Mouse (Mus musculus) heart, adult 8-10 months (tissue): Measurements from ENCODE around the gene Col15a1. TPM values are rescaled to one million over a fixed set of nuclear protein-coding genes. Genes with fewer than 3 reads are reported as not detected.
A peak's percentile ranks its signal among the peaks of the same experiment; 100 is the strongest.

Experiments used
- DNase-seq: peaks from one replicate; pipeline ENCODE4 v3.0.0; 2022; ENCODE audit warnings: low spot score
- total RNA-seq, 4 experiments: library from RNA; stranded (reverse); gene quantifications; 2 replicates each; pipeline ENCODE4 v1.2.4; 2022

Gene Col15a1
- total RNA-seq, 4 experiments from 2014 or later: 29.9 to 58.5 (median 52.4) TPM

DNA sequence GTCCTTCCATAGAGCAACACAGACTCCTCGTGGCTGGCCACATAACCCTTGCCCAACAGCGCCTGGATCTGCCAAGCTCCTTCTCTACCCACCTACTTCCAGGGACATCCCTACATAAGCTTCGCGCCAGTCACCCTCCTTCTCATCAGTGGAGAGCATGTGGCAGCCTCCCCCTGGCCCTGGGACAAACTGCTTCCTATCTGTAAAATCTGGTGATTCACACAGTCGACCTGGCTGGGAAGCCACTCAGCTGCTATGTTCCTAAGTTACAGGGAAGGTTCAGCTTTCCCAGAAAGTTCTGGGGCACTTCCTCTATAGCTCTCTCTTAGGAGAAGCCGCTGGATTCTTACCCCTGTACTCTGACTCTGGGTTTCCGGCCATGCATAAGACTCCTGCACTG lies 22.5 kb downstream of the Col15a1 start:
- no peak for DNase-seq

DNA sequence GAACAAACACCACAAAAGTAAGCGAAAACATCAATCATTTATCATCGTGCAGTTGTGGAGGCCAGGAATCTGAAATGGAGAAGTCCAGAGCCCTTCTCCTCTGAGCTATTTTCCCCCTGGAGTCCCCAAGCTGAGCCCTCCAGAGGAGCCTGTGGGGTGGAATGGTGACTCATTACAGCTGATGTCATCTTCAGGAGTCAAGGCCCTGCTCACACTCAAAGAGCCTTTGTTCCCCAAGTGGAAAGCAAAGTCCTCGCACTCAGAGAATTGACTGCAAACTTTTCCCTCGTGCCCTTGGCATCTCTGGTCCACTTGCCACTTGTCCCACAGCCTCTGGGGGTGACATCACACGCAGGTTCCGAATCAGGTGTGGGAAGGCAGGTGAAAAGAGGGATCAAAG lies 23.4 kb downstream of the Col15a1 start:
- no peak for DNase-seq

DNA sequence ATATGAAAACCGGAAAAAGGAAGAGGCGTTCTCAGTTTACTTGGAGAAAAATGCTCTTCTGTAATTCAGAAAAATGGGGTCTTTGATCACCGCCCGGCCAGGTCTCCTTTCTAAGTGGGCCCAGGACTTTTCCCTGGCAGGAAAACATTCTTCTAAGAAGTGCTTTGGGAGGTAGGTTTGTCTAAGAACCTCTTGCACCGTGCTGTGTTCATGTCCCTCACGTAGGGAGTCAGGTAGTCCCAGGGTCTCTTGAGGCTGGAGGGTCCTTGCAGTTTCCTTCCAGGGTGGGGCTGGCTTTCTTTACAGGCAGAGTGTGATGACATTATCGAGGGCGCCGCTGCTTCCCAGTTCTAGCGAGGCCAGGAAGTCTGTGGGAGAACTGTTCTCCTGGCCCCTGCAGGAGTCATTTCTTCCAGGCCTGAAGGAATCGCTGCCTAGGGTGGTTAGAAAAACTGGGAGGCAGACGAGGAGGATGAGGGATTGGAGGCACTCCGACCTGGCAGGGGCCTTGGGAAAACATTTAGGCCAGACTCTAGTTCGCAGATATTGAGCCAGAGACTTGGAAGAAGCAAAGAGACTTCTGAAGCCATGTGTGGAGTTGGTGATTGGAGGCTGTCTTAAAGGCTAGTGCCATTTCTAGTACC lies 25.4 kb downstream of the Col15a1 start:
- DNase-seq: peak; percentile 66

DNA sequence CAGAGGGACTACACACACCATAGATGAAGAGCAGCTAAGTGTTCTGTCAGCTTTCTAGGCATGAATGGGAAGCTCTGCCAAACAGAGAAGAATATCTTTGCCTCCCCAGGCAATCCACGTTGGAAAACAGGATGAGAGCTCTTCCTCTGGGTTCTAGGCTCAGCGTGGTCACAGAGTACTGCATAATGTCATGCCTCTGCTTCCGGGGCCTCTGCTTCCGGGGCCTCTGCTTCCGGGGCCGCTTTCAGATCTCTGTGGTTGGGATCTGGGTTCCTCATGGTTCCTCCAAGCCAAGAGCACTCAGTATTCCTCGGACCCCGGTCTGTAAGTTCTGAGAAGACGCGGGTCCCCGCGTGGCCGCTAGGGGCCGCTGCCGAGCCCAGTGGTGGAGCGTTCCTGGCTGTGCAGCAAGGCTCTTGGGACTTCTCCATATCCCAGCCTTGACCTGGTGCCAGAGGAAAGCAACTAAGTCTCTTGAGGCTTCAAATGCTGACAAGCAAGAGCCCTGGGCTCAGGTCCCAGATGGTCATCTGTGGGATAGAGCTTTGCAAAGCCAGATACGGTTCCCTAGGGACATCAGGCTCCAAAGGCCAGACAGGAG lies 26.8 kb downstream of the Col15a1 start:
- peak; percentile 90 for DNase-seq

DNA sequence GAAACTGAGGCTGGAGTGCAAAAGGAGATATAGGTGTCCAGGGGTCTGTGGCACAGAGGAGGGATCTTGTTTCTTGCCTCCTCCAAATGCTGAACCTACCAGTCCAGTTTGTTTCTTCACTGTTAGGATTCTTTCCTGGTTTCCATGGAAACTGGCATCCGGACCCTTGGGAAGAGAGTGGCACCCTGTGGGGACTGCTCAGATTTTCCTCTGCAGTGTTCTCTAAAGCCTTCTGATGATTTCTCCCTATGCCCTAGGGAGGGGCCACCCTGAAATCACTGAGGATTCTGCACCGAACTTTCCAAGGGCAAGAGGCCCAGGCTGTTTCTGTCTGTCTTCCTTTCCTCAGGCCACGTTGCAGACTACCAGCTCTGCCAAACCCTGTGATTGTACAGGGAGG lies 27.4 kb downstream of the Col15a1 start:
- no peak for DNase-seq

DNA sequence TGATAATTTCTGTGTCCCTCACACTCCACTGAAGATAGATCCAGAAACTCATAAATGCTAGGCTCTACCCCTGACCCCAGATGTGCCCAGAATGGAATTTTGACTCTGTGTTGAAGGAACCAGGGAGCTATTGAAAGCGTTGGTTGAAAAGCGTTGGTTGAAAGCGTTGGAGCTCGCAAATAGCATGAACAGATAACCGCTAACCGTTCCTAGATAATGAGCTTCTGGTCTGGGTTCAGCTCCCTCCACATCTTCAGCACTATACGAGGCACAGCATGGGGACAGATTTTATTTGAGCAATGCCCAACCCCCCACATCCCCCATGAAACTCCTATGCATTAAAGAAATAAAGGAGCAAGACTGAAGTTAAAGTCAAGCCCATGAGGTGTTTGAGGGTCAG lies 28.1 kb downstream of the Col15a1 start:
- no peak for DNase-seq

DNA sequence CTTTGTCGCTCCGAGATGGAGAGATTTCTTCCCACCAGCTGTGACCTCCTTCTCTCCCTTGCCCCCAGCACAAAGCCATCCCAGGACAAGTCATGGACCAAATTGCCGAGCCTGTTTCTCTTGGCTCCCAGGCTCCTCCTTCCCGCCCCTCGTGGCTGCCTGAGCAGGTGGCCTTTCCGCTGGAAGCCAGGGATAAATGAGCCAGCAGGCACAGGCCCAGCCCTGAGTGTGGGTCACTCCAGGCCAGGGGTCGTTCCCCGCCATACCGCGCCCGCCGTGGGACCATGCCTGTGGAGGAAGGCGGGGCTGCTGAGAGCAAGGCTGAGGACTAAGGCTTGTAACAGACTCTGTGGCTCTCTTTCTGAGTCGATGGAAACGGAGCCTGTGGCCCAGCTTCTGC lies 29.3 kb downstream of the Col15a1 start:
- DNase-seq: peak; percentile 78

DNA sequence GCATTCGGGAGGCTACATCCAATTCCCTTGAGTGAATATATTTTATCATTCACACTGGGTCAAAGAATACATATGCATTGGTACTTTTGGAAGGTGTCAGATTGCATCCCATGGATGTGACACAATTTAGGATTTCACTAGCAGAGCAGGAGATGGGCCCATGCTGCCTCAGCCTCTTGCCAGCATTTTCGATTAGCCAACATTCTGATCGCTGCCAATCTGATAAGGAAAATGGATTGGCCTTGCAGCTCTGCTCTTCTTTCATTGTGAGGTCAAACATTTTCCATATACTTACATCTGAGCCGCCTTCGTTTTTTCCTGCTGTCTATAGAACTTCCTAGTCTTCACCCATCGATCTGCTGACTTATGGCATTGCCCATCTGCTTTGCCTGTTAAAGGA lies 31.2 kb downstream of the Col15a1 start:
- DNase-seq: no peak

DNA sequence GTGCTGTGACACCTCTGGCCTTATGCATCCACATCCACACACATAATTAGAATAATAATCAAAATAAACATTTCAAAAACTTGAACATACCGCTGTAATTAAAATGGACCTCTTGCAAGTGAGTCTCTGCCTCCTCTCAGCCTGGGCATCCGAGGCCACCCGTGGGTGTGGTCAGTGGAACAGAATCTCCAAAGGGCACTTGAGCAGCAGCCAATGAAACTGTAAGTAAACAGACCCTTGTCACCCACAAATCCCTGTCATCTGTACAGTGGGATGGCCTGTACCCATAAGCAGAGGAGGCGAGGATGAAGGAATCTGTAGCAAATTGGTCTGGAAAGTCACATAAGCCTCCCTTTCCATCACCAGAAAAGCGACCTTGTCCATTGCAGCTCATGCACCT lies 32.9 kb downstream of the Col15a1 start:
- DNase-seq: no peak

DNA sequence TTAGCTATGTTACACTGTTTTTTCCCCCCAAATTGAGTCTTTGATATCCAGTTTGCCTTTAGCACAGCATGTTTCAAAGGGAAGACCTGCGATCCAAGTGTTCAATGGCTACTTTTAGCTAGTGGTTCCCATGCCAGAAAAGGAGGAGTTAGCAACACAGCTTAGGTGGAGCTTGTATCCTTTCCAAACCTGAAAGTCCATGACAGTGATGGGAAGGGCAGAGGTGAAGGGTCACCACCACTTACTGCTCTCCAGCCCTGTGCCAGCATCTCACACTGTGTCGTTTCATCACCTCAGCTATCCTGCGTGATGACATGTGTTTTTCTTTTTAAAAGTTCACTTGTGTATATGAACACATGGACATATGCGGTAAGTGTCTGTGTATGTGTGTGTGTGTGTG lies 34.2 kb downstream of the Col15a1 start:
- DNase-seq: no peak

DNA sequence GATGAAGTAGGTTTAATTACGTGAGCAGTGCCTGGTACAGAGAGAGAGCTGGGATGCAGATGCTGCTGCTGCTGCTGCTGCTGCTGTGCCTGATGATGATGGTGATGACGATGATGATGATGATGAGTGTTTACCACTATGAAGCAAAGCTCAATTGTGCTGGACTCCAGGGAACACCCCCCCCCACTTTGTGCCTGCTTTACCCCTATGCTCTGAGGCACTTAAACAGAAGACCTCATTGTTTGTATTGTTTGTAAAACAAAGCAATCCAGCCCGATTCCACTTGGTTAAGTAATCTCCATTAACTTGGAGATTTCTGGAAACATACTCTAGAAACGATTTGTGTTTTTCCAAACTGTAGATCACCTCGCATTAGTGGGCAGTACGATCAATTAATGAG lies 36.7 kb downstream of the Col15a1 start:
- no peak for DNase-seq

DNA sequence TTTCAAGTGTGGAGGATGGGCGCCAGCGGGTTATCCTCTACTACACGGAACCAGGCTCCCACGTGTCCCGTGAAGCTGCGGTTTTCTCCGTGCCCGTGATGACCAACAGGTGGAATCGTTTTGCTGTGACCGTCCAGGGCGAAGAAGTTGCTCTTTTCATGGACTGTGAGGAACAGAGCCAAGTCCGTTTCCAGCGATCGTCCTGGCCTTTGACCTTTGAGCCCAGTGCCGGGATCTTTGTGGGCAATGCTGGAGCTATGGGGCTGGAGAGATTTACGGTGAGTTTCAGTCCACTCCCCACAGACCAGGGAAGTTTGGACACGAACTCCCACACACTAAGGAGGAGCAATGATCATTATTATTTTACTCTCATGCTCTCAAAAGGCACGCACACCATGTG lies 37.7 kb downstream of the Col15a1 start:
- no peak for DNase-seq

DNA sequence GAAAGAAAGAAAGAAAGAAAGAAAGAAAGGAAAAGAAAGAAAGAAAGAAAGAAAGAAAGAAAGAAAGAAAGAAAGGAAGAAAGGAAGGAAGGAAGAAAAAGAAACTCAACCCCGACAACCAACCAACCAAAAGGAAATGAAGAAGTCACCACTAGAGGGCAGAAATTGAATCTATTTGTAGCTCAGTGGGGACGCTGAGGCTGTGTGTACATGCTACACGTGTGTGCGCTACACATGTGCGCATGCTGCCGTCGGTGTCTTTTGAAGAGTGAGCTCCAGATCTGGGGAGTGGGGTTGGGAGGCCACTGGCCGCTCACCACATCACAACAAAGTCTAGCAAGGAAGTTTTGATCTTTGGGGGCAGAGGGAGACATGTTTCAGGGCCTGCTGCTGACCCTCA lies 38.9 kb downstream of the Col15a1 start:
- DNase-seq: no peak

DNA sequence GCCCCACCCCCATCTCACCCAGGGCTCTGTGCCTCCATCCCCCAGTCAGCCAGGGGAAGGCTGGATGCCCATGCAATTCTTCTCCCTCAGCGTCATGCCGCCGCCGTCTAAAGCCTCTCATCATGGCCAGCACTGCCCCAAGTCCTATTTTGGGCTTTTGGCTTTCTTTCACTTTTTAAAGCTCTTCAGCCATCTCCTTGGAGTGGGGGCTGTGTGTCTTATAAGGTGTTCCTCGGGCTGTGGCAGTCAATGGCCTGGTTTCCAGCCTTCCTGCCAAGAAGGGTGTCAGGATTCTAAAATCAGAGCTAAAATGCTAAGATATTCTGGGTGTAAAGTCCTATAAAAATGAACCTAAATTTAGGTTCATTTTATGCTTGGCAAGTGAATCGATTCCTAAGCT lies 39.6 kb downstream of the Col15a1 start:
- no peak for DNase-seq

DNA sequence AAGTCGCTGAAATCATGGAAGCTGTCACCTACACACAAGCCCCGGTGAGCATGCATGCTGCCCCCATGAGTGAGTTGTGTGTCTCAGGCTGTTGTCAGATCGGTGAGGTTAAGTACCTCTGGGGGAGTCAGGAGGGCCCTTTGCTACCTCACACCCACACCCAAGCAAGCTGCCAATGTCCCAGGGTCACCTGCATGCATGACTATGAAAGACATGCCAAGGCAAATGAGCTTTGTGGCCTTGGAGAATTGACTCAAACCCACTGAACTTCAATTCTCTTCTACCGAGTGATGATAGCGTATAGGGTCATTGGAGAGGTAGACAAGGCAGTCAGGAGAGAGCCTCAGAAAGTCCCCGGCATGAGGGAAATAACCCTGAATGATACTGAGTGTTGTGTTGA lies 41.2 kb downstream of the Col15a1 start:
- no peak for DNase-seq

DNA sequence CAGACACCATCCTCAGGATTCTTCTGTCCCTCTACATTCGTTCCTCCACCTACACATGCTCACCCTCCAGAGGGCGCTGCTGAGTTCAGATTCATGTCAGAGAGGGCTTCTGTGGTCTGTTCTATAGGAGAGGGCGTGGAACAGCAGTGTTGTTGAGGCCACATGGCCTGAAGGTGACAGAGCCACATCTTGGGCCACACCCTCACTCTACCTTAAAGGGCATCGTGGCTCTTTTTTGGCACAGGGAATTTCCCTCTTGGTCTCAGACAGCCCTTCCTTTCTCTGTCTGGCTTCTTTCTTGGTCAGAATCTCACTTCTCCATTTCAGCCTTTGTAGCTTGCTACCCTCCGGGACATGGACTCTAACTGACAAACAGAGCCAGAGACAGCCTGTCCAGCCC lies 43.1 kb downstream of the Col15a1 start:
- peak; percentile 67 for DNase-seq

DNA sequence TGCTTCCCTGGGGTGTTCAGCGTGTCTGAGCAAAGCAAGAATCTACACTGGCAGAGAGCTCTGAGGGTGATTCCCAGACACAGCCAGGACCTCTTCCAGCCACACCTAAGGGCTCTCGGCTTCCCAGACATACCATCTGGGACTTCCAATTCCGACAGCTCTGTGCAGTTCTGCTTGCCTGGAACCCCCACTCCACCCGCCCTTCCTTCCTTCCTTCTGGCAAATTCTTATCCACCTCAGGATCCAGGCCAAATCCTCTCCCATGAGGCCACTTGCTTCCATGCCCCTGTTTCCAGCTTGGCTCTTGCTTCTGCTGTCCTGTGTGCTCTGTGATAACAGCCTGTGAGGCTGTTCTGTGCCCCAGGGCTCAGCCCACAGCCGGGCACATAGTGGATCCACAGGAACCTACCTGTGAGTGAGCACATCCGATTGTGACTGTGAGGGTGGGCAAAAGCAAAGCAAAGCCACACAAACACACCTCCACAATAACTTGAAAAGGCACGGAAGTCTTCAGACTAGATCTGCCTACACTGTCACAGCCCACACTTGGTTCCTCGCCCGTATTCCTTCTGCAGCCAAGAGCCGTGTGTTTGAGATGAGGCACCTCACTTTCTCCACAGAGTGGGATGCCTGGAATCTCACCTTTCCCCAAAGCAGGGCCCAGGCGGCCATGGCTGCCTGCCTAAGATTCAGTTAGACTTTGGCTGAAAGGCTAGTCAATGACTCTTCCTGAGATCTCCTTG lies 43.9 kb downstream of the Col15a1 start:
- peak; percentile 75 for DNase-seq

DNA sequence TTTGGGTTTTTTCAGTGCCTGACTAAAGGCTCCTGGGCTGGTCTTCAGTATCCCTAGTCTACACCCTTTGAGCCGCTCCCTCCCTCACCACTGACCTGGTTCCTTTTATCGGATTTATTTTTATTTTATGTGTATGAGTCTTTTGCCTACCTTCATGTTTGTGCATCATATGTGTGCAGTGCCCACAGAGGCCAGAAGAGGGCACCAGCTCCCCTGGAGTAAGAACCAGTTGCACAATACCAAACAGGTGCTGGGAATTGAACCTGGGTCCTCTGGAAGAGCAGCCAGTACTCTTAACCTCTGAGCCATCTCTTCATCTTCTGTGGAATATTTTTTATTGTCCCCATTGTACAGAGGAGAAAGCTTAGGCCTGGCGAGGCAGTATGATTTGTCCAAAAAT lies 44.7 kb downstream of the Col15a1 start:
- no peak for DNase-seq

DNA sequence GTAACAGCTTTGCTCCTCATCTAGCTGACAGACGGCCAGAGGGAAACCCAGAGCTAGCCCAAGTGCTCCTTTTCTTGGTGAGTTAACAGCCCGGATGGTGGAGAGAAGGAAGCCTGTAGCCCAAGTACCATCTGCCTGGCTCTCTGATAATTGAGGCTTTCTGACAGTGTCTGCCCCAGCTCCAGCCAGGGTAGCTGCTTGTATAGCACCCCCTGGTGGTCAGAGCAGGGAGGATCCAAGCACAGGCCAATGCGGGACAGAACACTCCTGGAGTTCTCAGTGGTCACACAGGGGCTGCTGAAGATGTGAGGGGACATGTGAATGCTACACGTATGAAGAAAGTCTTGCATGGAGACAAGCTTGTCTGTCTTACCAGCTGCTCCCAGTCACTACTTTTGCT lies 47.7 kb downstream of the Col15a1 start:
- DNase-seq: peak; percentile 80

DNA sequence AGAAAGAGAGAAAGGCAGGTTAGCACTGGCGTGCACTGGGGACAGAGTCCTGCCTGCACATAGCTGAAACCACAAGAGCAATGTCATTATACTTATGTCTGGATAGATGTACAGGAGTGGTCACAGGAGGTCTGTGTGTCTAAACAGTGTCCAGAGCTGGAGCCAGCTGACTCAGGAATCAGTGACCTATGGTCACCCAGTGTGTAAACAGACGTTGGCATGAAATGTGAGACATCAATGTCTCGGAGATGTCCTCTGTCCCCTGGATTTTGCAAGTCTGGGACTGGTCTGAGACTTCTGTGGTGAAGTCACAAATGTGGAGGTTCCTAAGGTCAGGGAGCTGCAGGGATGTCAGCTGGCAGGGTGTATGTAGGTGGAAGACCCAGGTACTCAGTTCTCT lies 50.2 kb downstream of the Col15a1 start:
- no peak for DNase-seq

DNA sequence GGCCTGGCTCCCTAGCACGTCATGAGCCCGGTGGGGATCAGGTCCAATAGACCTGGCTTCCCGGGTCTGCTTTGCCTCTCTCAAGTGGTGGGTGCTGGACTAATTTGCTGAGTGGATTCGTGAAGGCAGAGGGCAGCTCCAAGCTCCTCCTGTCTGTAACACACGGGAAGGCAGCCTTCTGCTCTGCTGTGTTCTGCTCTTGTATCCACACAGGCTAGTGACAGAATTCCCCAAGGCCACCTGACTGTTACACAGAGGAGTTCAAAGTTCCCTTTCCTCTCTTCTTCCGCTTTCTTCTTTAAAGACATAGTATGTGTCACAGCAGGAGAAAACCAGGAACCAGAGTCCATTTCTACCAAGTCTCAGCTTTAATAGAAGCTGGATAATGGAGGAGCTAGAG lies 53.1 kb downstream of the Col15a1 start:
- DNase-seq: no peak

DNA sequence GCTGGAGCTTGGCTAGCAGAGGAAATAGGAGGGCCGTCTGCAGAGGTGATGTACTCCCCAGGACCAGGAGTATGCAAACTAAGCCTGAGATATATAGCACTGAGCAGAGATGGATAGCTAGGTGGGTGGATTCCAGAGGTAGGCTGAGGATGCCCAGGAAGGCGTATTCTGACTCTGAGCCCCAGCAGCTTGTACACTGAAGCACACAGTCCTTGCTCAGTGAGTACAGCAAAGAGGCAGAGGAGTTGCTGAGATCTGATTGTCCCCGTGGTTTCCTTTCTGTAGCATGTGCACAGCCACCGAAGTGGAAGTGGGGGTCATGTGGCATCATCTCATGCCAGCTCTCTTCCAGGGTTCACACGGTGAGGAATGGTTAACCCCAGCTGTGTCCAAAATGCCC lies 54.0 kb downstream of the Col15a1 start:
- DNase-seq: no peak

DNA sequence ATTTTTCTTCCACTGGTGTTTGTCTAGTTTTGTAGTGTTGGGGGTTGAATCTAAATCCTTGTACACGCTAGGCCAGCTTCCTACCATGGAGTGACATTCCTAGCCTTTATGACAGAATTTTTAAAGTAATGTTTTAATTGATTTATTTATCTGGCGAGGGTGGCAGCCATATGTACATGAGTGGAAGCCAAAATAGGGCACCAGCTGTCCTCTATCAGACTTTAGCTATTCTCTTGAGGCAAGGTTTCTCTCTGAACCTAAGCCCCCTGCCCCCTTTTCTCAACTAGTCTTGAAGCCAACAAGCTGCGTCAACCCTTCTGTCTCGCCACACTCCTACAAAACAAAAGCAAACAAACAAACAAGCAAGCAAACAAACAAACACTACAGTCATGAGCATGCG lies 57.6 kb downstream of the Col15a1 start:
- no peak for DNase-seq
